Mouse (Mus musculus) small intestine, adult 2 months (tissue): ENCODE data around the gene Cmbl. TPM values are rescaled to one million over a fixed set of nuclear protein-coding genes. Genes with fewer than 3 reads are reported as not detected.

Source experiments
- H3K27ac ChIP-seq: fragments of 200-500 bp; 2 replicates; pipeline ENCODE4 v1.5.1; 2012; ENCODE audit warnings: low read depth, low read length, control low read depth, inconsistent platforms; ENCODE audit not compliant: insufficient read depth
- H3K27me3 ChIP-seq: fragments of 200-500 bp; 2 replicates; pipeline ENCODE4 v1.6.1; 2012; ENCODE audit warnings: mild to moderate bottlenecking, moderate library complexity, low read length, inconsistent platforms; ENCODE audit not compliant: control insufficient read depth, insufficient read depth
- H3K36me3 ChIP-seq: fragments of 200-500 bp; 2 replicates; pipeline ENCODE4 v1.6.1; 2012; ENCODE audit warnings: mild to moderate bottlenecking, low read length, control low read depth, inconsistent platforms; ENCODE audit not compliant: control insufficient read depth, insufficient read depth
- H3K4me1 ChIP-seq: fragments of 200-500 bp; 2 replicates; pipeline ENCODE4 v1.6.1; 2012; ENCODE audit warnings: low read length, inconsistent platforms, mixed read lengths; ENCODE audit not compliant: control insufficient read depth, insufficient read depth, insufficient read length
- H3K4me3 ChIP-seq: fragments of 200-500 bp; 2 replicates; pipeline ENCODE4 v1.5.1; 2012; ENCODE audit warnings: low read depth, mild to moderate bottlenecking, control low read depth, inconsistent platforms, low read length, moderate library complexity
- CTCF ChIP-seq: fragments of 200-500 bp; IDR thresholded peaks from 2 replicates; pipeline ENCODE4 v1.5.1; 2012; ENCODE audit warnings: low read depth, mild to moderate bottlenecking, control low read depth, inconsistent platforms, low read length, moderate library complexity, mixed read lengths; ENCODE audit not compliant: insufficient replicate concordance, insufficient read length; ENCODE audit errors: extremely low read depth
- POLR2A ChIP-seq: fragments of 200-500 bp; IDR thresholded peaks from 2 replicates; pipeline ENCODE4 v1.6.1; 2012; ENCODE audit warnings: low read depth, mild to moderate bottlenecking, control low read depth, inconsistent platforms, low read length, moderate library complexity
- WGBS: fragments of 180-500 bp; shearing (Covaris S2); methylation state at CpG from one replicate; pipeline ENCODE4 v1.1.7; 2018; 5-methylcytosine and 5-hydroxymethylcytosine counted together
- polyA plus RNA-seq: library from polyadenylated mRNA; depleted of rRNA; stranded (reverse); fragments of >200 nt; gene quantifications from 2 replicates; pipeline ENCODE4 v1.2.3, GENCODE M21; 2012

The Cmbl gene
- polyA plus RNA-seq, 1 experiment = 140 TPM

GRCm38 (mm10) chr15:31561390-31561789 lies 3.8 kb upstream of the Cmbl start:
- H3K36me3 ChIP-seq = no peaks in the 10 kb centered on the region
- TF ChIP-seq POLR2A (no peak), CTCF (no peak)
- H3K27ac ChIP-seq = no peak overlapping the region
- H3K27me3 ChIP-seq = no peaks in the 10 kb centered on the region
- 85% methylated on average over 6 of the region's 6 CpGs for WGBS
- no peak overlapping the region for H3K4me3 ChIP-seq
- peaks cover 14% of the 10 kb centered on the region; the same call in 1 of the 2 replicates for H3K4me1 ChIP-seq

GRCm38 (mm10) chr15:31561976-31562375 lies 3.2 kb upstream of the Cmbl start:
- no peak for TF ChIP-seq POLR2A
- no peak for TF ChIP-seq CTCF
- no peaks in the 10 kb centered on the region for H3K27me3 ChIP-seq
- H3K4me1 ChIP-seq = peaks cover 14% of the 10 kb centered on the region; the same call in 1 of the 2 replicates
- no peaks in the 10 kb centered on the region for H3K36me3 ChIP-seq
- WGBS = 95% methylated on average over 4 of the region's 4 CpGs
- H3K27ac ChIP-seq = no peak overlapping the region
- H3K4me3 ChIP-seq = no peak overlapping the region

- Histone ChIP-seq H3K27ac (peak overlapping the region; percentile 89; the same call in 1 of the 2 replicates), H3K4me1 (peaks cover 16% of the 10 kb centered on the region; the same call in 1 of the 2 replicates), H3K36me3 (no peaks in the 10 kb centered on the region), H3K27me3 (no peaks in the 10 kb centered on the region), H3K4me3 (no peak overlapping the region)
- WGBS = 57% methylated on average over 8 of the region's 8 CpGs
- no peak for TF ChIP-seq CTCF
These were observed 2.3 kb upstream of the Cmbl start for GRCm38 (mm10) chr15:31562847-31563246.

- no peak for TF ChIP-seq CTCF
- TF ChIP-seq POLR2A = no peak
- WGBS = 15% methylated on average over 19 of the region's 19 CpGs
- Histone ChIP-seq H3K27ac (peak overlapping the region; percentile 89), H3K36me3 (no peaks in the 10 kb centered on the region), H3K4me3 (peak overlapping the region; percentile 44), H3K27me3 (no peaks in the 10 kb centered on the region), H3K4me1 (peaks cover 20% of the 10 kb centered on the region)
These were observed 1.3 kb upstream of the Cmbl start for GRCm38 (mm10) chr15:31563577-31564546.

- Histone ChIP-seq H3K4me1 (peaks cover 25% of the 10 kb centered on the region), H3K27me3 (no peaks in the 10 kb centered on the region), H3K27ac (no peak overlapping the region), H3K4me3 (no peak overlapping the region), H3K36me3 (no peaks in the 10 kb centered on the region)
- WGBS = 86% methylated on average over 1 of the region's 1 CpGs
- TF ChIP-seq CTCF (no peak), POLR2A (no peak)
These were observed 597 bp downstream of the Cmbl start for GRCm38 (mm10) chr15:31565786-31566185.

- H3K4me3 ChIP-seq = no peak overlapping the region
These were observed 2.2 kb downstream of the Cmbl start for GRCm38 (mm10) chr15:31567431-31567830.

GRCm38 (mm10) chr15:31568581-31568996 lies 3.4 kb downstream of the Cmbl start:
- Histone ChIP-seq H3K36me3 (peaks cover 3% of the 10 kb centered on the region), H3K27ac (peak overlapping the region; percentile 98), H3K4me3 (peak overlapping the region; percentile 63), H3K4me1 (peaks cover 35% of the 10 kb centered on the region), H3K27me3 (no peaks in the 10 kb centered on the region)
- 14% methylated on average over 12 of the region's 12 CpGs for WGBS
- peak; percentile 81 for TF ChIP-seq POLR2A
- TF ChIP-seq CTCF = no peak

More at GRCm38 (mm10) chr15:31567431-31567830, 2.2 kb downstream of the Cmbl start:
- H3K36me3 ChIP-seq = peaks cover 3% of the 10 kb centered on the region
- peaks cover 36% of the 10 kb centered on the region for H3K4me1 ChIP-seq
- no peak for TF ChIP-seq CTCF
- no peak for TF ChIP-seq POLR2A
- no peaks in the 10 kb centered on the region for H3K27me3 ChIP-seq
- 0 out of 2 replicates have a peak overlapping the region, but pooled peaks have one; percentile 45 for H3K27ac ChIP-seq
- 49% methylated on average over 6 of the region's 7 CpGs for WGBS
